Mouse (Mus musculus) lung, postnatal 0 days (tissue): ENCODE measurements around the gene Pi16.

Source experiments
- CTCF ChIP-seq: IDR thresholded peaks from 2 replicates; pipeline ENCODE4 v1.5.1; 2016; ENCODE audit warnings: antibody characterized with exemption, mild to moderate bottlenecking
- EP300 ChIP-seq: IDR thresholded peaks from 2 replicates; pipeline ENCODE4 v1.6.1; 2016; ENCODE audit warnings: antibody characterized with exemption, mild to moderate bottlenecking, control low read depth

GRCm38 (mm10) chr17:29315672-29316465 lies 1.6 kb upstream of the Pi16 start:
- no peak for TF ChIP-seq EP300
- no peak for TF ChIP-seq CTCF
